Mouse (Mus musculus) thymus, postnatal 4 days (tissue): ENCODE results near the gene Ubap2.

Experiments used
- DNase-seq: peaks from one replicate; pipeline ENCODE4 v3.0.0; 2021

Gene Ubap2

GRCm38 (mm10) chr4:41161232-41161631 lies 113.7 kb downstream of the Ubap2 start:
- no peak for DNase-seq

- no peak for DNase-seq
Measured at GRCm38 (mm10) chr4:41158251-41158650, 116.7 kb downstream of the Ubap2 start.

DNA sequence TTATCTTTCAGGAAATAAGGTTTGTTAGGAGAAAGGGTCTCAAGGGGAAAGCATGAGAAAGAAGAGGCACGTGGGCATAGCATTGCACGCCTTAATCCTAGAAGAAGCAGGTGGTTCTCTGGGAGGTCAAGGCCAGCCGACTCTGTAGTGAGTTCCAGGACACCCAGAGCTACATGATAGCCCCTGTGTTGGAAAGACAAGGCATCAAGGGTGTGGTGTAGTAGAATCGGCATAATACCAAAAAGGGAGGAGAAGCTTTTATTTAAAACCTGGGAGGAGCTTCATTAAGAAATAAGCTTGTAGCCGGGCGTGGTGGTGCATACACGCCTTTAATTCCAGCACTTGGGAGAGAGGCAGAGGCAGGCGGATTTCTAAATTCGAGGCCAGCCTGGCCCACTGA lies 118.0 kb downstream of the Ubap2 start:
- no peak for DNase-seq

- DNase-seq = no peak
Measured at GRCm38 (mm10) chr4:41153146-41153545, 121.8 kb downstream of the Ubap2 start.

DNA sequence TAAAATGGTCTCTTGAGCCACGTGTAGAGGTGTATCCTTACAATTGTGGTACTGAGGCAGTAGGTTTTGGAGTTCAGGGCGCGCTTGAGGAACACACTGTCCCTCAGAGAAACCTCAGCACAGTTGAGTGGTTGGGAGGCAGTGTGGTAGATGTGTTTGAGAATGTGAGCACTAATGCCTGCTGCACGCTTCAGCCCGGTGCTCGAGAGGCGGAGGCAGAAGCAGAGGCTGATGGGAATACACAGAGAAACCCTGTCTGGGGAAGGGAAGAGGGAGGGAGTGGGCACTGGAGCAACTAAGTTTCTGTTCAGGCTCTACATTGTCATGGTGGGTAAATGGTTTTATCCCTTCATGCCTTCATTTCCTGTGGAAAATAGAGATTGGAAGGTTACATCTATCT lies 123.8 kb downstream of the Ubap2 start:
- no peak for DNase-seq

DNA sequence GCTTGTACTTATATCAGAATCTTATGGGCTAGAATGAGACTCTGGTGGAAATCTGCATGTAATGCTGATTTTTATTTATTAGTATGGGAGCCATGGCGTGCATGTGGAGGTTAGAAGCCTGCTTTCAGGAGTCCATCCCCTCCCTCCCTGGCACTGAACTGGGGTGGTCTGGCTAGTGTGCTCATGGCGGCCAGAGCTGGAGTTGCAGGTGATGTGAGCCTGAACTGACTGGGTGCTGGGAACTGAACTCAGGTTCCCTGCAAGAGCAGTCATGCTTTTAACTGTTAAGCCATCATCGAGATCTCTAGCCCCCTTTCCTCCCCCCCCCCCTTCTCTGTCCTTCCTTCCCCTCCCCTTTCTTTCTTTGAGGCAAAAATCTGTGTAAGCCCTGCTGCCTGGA lies 125.1 kb downstream of the Ubap2 start:
- DNase-seq = no peak
